Mouse (Mus musculus) ovary, postnatal 10 days (tissue): ENCODE data around the gene Cnst.

Source experiments
- DNase-seq: peaks from one replicate; pipeline ENCODE4 v3.0.0; 2022; ENCODE audit warnings: low spot score

Cnst gene

DNA sequence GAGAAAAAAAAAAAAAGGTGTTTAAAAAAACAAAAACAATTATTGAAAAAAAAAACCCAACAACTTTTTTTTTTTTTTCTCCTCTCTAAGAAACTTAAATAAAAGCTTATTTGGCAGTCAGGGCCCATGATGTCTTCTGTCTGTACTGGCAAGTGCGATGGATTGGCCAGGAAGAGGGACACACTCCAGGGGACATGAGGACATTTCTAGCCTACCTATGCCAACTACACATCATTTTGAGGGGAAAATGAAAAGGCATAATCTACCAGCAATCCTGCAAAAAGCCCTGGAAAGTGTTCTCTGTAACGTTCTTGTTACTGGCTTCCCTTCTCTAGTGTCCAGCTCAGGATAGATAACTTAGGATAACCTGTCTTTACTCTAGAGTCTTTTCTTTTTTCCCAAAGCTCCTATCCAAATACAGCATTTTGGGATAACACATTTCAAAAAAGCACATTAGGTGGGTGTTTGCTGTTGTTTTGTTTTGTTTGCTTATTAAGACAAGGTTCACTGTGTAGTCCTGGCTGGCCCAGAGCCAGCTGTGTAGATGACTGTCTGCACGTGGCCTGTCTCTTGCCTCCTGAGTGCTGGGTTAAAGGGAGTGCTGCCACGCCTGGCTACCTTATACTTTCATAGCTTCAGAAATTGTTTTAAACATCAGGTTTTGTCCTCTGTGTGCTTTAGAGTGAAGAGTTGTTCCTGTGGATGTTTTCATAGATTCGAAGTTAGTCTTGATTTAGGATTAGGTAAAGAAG, 7.2 kb downstream of the Cnst start:
- DNase-seq: no peak

DNA sequence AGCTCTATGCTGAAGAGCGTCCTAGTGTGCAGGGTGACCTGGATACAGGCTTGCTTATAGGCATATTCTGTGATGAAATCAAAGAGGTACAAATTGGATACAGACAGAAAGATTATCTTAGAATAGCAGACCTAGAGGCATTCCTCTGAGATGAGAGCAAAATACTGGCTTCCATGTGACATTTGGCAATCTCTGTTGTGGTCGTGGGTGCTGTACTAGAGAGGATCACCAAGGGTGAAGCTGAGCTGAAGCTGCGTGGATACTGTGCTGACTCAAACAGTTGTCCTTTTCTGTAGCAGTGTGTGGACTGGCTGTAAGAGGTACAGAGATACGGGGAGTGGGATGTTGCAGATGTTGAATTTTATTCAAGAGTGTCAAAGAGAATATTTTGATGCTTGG, 7.8 kb downstream of the Cnst start:
- DNase-seq: no peak

DNA sequence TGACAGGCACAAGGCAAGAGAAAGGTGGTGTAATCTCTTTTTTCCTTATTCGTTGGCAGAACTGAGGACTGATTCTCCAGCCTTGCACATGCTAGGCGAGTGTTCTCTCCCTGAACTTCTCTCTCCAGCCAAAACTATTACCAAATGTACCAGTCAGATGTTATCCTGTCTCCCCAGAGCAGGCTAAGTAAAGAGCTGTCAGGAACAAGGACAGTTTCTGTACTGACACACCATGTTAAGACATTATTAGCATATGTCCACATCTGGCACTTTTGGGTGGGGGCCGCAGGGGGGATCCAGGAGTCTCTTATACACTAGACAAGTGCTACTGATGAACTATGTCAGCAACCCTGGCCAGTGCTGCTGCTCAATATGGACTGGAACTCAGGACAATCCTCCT, 10.8 kb downstream of the Cnst start:
- no peak for DNase-seq

DNA sequence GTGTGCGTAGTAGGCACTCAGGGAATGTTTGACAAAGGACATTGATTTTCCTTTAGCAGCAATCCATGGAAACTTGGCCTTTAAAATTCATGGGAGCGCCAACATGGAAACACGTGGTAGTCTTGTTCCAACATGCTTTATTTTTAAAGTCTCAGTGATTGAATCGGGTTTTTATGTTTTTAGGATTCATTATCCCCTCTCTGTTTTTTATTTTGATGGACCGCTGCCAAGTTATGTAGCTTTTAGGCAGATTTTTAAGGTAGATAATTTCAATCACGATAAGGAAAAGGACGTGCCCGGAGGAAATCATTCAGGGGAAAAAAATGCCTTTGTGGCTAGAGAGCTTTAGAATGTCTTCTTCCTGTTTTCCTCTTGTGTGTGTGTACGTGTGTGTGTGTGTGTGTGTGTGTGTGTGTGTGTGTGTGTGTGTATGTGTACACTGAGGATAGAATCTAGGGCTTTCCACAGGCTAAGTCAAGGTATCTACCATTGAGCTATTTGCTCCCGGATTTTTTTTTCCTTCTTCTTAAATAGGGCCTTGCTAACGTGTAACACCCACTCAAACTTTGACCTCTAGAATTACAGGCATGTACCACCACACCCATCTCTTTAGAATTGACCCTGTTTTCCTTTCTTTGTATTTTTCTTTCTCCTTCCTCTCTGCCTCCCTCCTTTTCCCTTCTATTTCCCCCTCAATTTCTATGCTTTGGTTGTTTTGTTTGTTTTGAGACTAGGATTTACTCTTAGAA, 13.4 kb downstream of the Cnst start:
- DNase-seq: no peak

DNA sequence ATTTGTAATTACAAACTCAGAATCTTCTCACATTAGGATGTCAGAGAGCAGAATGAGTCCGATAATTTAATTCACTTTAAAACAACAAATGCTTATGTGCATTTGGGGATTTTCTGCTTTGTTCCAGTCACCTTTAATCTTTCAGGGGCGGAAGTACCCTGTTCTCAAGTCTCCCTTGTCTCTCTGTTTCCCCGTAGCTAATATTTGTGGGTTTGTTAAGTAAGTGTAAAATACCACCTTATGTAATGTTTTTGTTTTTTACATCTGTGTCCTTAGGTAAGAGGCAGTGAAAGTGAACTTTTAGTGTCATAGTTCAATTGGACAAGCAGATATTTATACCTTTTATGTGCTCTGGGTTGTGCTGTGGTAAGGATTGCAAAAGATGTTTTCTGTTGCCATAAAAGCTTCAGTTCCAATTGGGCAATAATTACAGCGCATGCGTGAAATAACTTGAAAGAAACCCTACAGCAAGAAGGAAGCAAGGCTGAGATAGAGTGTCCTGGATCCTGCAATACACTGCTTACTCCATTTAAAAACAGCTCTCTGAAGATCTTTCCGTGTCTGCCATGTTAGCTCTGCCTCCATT, 14.8 kb downstream of the Cnst start:
- DNase-seq: no peak

DNA sequence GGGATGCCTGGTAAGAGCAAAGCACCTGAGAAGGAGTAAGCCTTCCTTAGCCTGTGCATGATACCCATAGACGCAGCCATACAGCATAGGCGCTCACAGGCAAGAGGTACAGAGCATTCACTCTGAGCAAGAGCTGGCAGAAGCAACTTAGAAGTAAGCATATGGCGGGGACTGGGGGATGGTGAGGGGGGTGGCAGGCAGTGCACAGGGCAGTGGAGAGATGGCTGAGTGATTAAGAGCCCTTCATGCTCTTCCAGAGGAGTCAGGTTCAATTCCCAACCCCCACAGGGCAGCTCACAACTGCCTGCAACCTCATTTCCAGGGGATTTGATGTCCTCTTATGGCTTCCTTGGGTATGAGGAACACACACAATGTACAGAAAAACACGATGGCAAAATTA, 17.0 kb downstream of the Cnst start:
- no peak for DNase-seq

DNA sequence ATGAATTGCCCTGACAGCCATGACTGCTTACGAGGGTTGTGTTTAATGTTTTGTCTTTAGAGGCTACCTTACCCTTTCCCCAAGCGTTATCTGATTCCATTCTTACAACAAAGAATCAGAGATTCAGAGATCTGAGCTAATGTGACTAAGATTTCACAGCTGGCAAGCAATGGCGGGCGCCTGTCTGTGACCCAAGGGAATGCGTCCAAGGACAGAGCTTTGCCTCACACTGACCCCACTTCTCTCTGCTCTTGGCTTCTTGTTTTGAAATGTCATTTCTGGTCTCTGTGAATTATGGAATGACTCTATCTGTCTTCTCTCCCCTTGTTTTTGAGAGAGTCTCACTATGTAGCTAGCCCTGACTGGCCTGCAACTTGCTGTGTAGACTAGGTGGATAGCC, 17.8 kb downstream of the Cnst start:
- no peak for DNase-seq

DNA sequence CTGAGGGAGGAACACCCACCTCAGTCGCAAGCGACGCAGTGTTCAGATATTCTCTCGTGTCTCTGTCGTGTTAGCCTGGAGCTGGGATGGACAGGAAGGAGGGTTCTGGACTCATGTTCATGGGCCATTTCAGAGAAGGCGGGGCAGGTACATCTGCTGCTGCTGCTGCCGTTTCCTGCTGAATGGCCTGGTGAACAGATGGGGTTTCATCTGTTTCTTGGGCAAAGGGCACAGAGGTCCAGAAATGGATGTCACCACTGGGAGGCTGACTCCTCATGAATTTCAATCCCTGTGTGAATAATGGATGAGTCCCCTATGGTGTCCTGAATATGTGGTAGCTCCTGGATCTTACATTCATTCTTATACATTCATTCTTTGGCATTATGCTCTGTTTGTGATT, 21.4 kb downstream of the Cnst start:
- no peak for DNase-seq

DNA sequence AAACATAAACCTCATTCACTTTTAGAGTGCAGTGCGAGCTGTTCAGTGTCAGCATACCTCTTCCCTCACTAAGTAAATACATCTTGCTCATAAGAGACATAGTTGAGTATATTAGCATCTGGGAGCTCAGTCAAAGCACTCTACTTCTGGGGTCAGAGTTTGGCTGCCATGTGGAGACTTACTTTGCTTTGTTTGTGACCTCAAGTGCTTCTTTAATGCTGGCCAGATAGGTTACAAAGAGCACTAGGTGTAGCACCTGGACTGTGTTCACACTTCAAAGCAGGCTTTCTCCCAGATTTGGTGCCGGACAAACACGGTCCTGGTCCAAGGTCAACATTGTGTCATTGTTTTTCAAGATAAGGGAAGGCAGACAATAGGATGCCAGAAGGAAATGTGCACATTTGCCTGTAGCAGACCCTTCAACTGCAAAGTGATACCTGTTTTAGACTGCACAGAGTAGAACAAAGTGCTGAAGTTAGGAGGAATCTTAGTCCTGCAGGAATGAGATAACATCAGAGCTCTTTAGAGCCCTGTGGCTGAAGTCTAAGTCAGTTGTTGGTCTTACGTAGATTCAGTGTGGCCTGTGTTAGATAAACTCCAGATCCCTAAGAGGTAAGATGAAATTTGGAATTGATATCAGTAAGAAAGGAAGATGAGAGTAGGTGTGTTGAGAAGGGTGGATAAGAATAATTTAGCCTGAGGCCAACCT, 22.7 kb downstream of the Cnst start:
- DNase-seq: no peak

DNA sequence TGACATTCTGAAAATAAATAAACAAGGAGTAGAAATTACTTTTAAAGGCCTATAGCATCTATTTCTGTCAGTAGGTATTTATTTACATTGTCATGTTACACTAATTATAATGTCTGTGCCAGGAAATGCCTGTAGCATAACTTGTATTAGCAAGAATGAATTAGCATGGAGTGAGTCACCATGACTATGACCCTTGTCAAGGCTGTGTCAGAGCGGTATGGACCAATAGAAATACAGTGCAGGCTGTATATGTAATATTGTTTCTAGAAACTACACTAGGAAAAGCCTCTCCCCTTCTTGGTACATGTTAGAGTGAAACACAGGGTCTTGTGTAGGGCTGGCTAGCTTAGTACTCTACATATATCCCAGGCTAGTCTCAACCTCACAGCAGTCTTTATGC, 24.3 kb downstream of the Cnst start:
- no peak for DNase-seq

DNA sequence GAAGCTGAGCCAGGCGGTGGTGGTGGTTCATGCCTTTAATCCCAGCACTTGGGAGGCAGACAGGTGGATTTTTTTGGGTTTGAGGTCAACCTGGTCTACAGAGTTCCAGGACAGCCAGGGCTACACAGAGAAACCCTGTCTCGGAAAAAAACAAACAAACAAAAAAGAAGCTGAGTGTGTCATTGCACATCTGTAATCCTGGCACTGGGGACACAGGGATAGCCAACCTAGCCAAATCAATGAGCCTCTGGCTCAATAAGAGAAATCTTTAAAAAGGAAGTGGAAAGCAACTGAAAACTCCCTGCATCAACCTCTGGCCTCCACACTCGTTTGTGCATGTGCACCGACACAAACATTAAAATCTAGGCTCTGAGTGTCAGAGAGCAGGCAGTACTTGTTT, 25.5 kb downstream of the Cnst start:
- DNase-seq: no peak

DNA sequence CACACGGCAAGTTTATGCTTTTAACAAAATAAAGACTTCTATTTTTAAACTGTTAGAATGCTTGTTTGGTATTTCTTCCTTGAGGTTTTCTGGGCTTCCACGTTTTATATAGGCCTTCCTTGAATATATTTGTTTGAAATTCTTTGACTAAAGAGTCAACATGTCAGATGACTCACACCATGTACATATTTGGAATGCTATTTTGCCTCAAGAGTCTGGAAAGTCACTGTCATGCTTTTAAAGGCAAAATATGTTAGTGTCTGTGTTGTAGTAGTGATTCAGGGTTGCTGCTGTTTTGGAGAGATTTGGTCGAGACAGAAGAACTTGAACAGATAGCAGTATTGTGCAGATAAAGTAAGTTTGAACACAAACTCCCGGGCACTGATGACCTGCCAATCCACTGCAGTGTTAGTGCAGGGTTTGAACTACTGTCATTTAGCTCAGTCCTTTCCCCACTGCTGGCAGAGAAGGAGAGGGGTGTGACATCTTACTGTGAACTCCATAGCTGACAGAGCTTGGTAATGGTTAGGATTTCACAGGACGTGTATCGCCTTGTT, 27.6 kb downstream of the Cnst start:
- DNase-seq: no peak

DNA sequence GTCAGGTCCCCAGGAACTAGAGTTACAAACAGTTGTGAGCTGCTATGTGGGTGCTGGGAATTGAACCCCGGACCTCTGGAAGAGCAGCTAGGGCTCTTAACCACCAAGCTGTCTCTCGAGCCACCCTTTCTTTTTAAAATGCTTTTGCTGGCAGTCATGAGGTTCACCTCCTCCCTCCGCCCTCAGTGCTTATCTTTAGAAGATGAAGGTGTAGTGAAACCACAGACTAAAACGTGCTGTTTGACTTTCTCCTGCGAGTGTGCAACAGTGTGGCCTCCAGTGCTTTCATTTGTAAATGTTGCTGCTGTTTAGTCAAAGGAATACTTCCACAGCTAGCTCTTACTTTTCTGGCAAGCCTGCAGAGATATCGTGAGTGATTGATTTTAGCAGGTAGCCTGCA, 32.5 kb downstream of the Cnst start:
- no peak for DNase-seq

DNA sequence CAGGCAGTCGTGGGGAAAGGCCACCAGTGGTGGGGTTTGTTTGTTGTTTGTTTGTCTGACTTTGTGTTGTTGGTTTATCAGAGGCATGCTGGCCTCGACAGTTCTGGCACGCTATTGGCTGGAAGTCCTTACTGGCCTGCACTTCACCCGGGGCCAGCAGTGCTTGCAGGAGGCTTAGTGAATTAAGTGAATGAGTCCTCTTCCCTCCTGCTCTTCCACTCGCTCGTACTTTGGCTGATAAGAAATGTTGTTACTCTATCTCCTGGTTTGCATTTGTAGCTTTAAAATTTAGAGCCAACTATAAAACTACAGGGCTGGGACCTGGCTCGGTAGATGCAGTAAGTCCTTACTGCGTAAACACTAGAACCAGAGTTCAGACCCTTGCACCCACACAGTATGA, 34.0 kb downstream of the Cnst start:
- DNase-seq: no peak

DNA sequence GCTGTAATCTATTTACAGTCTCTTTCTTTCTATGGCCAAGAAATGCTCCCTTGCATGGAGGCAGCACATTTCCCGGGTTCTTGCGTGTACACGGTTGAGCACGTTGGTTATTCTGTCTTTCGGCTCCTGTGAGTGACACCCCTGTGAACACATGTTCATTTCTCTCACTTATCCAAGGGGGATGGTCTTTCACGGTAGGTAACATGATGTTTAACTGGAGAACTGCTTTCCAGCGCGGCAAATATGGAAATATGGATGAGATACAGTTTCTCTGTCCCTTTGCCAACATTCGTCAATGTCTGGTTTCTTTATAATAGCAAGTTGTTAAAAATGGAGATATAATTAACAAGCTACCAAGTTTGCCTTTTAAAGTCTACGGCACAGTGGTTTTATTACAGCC, 35.3 kb downstream of the Cnst start:
- DNase-seq: no peak

DNA sequence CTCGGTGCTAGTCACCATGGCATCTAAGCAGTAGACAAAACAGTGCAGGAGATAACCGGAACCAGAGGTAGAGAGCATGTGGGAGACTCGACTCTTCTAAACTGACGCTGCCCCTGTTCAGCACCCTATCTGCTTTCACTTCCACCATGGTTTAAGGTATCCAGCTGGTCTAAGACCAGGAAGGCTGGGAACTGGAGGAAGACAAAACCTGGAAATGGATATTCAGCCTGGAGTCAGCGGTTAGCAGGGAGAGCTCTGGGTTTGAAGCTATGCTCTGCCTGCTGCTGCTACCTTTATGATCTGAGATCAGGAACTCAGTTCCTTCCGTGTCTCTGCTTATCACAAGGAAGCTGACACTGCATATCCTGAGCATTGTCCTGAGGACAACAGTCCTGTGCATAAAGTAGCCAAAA, 35.9 kb downstream of the Cnst start:
- DNase-seq: no peak

DNA sequence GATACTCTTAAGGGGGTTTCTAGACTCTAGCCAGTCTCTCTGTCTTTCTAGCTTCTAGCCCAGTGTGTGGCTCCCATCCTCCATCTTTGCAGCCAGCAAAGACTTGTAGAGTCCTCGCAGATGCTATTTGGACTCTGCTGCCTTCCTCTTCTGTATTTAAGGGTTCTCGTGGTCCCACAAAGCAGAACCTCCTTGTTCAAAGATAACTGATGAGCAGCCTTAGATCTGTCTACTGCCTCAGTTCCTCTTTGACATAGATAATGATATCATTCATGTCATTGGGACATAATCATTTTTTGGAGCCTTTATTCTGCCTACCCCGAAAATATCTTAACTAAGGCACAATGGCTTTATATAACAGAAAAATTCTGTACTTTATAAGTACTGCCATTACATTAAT, 36.9 kb downstream of the Cnst start:
- DNase-seq: no peak

DNA sequence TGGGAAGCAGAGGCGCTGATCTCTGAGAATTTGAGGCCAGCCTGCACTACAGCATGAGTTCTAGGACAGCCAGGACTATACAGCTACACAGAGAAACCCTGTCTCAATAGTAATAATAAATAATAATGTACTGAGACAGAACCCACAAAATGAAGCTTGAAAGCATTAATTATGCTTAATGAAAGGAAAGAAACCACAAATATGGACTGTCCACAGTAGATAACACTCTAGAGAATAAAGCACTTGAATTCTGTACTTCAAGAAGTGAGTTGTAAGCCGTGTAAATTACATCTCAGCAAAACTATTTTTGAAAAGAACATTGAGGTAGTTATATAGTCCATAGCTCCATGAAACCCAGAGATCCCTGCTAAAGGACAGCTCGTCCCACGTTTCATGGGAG, 38.0 kb downstream of the Cnst start:
- no peak for DNase-seq

DNA sequence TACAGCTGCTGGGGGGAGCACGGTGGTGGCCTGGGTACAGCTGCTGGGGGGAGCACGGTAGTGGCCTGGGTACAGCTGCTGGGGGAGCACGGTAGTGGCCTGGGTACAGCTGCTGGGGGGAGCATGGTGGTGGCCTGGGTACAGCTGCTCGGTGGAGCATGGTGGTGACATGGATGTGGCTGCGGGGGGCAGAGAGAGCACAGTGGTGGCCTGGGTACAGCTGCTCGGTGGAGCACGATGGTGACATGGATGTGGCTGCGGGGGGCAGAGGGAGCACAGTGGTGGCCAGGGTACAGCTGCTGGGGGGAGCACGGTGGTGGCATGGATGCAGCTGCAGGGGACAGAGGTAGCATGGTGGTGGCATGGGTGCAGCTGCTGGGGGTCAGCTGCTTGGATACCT, 39.5 kb downstream of the Cnst start:
- DNase-seq: no peak

DNA sequence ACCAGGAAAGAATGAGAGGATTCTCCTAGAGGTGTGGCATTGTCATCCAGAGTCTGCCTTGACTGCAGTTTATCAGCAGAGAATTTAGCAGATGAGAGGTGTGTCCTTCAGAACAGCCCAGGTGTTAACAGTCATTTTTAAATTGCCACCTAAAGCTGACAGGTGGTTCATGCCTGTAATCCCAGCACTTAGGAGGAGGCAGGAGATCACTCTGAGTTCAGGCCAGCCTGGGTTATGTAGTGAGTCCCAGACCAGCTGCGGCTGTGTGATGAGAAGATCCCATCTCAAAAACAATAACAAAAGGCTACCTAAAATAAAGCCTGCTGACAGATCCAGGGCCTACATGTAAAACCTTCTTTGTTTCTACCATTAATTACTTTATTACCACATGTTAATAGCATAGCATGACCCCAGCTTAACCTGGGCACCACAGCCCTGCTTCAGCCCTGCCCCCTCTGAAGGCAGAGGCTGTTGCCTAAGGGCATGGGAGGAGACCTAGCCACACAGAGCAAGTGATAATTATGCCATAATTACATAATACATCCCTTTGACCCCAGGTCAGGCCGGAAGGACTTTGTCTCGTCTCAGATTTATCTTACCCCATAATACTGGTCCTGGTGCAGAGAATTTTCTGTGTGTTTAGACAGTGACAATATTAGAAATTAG, 40.4 kb downstream of the Cnst start:
- DNase-seq: no peak

DNA sequence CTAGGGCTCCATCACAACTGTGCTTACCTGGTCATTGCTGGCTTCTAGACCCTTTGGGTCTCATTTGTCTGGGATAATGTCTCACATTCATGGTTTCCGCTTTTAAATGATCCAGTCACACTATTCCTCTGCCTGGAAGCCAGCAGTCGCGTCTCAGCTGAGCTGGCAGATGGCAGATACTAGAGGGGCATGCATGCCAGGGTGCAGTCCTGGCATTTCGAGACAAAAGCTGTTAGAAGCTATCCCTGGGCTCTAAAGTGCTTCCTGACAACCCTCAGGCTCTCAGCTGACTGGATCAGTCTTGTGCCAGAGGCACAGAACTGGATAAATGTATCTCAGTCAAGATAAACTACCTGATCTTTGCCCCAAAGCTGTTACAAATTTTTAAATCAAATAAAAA, 42.1 kb downstream of the Cnst start:
- no peak for DNase-seq

DNA sequence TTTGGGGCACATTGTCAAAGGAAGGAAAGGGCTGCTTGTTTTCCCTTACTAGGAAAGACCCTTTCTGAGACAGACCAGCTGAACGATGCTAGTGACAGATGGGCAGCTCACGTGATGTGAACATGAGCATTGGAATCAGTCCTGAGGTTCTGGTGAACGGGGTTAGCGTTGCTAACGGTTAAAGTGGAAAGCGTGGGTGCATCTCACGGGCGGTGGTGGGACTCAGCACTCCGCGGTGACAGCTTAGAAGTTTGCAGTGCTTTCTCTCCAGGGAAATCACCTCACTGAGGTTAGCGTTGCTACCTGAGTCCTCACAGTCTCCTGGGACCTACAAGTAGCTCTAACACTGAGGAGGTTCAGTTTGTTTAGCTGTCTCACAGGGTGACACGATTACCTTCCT, 45.5 kb downstream of the Cnst start:
- DNase-seq: no peak
